Mouse (Mus musculus) CH12.LX (cell line): Measurements from ENCODE around the gene Camta1. TPM values are rescaled to one million over a fixed set of nuclear protein-coding genes. Genes with fewer than 3 reads are reported as not detected.

Source experiments
- DNase-seq: peaks from one replicate; pipeline ENCODE4 v3.0.0-alpha.2; 2013; ENCODE audit errors: extremely low read depth
- H3K27ac ChIP-seq: 2 replicates; pipeline ENCODE4 v1.5.1; 2012; ENCODE audit warnings: low read depth, mild to moderate bottlenecking, control low read depth, moderate library complexity; ENCODE audit not compliant: insufficient read depth
- H3K27me3 ChIP-seq: replicated peaks from 2 replicates; pipeline ENCODE3; 2012; ENCODE audit warnings: inconsistent platforms
- H3K36me3 ChIP-seq, 2 experiments: replicated peaks in 1 of 2; 2 replicates each; pipeline versions ENCODE3 to v1.6.1; 2012; ENCODE audit warnings: inconsistent platforms in 1 of 2, low read length in 1 of 2, mild to moderate bottlenecking in 1 of 2, mixed read lengths in 1 of 2, moderate library complexity in 1 of 2; ENCODE audit not compliant: control insufficient read depth in 1 of 2, insufficient read depth in 1 of 2
- H3K4me1 ChIP-seq, 2 experiments: 2 replicates each; pipeline ENCODE4 v1.6.1; 2012; ENCODE audit warnings: inconsistent platforms in 1 of 2, moderate library complexity in 1 of 2; ENCODE audit not compliant: insufficient read depth in 2 of 2, control insufficient read depth in 1 of 2
- H3K4me2 ChIP-seq: 2 replicates; pipeline ENCODE4 v1.6.1; 2012; ENCODE audit warnings: low read depth, mild to moderate bottlenecking, control low read depth; ENCODE audit not compliant: poor library complexity, insufficient read depth, severe bottlenecking
- H3K4me3 ChIP-seq, 3 experiments: fragments of 150-350 bp in 1 of 3; sonication (generic) in 1 of 3; replicated peaks in 1 of 3; 2 replicates each; pipeline versions ENCODE3 to v1.5.1; 2011 to 2012; ENCODE audit warnings: low read depth in 2 of 3, low read length in 2 of 3, mild to moderate bottlenecking in 2 of 3, moderate library complexity in 2 of 3, control low read depth in 1 of 3, improper control_type of control experiment in 1 of 3, inconsistent platforms in 1 of 3, mixed read lengths in 1 of 3; ENCODE audit not compliant: poor library complexity in 1 of 3
- H3K79me2 ChIP-seq: replicated peaks from 2 replicates; pipeline ENCODE4 v1.6.1; 2012; ENCODE audit warnings: mild to moderate bottlenecking, moderate library complexity; ENCODE audit not compliant: control insufficient read depth, poor library complexity, insufficient read depth, severe bottlenecking; ENCODE audit errors: extremely low read depth
- H3K9ac ChIP-seq: 2 replicates; pipeline ENCODE4 v1.6.1; 2012; ENCODE audit warnings: low read depth, mild to moderate bottlenecking, control low read depth, moderate library complexity; ENCODE audit not compliant: insufficient read depth
- H3K9me3 ChIP-seq: replicated peaks from 2 replicates; pipeline ENCODE3; 2012; ENCODE audit warnings: low read length, inconsistent platforms, mixed read lengths
- CHD2 ChIP-seq: IDR thresholded peaks from 2 replicates; pipeline ENCODE4 v1.6.1; 2011; ENCODE audit warnings: low read length, improper control_type of control experiment
- CTCF ChIP-seq, 2 experiments: IDR thresholded peaks in 1 of 2; conservative IDR thresholded peaks in 1 of 2; 2 replicates each; pipeline ENCODE4 v1.5.1; 2011 to 2012; ENCODE audit warnings: low read depth in 2 of 2, low read length in 2 of 2, improper control_type of control experiment in 1 of 2, inconsistent platforms in 1 of 2, mild to moderate bottlenecking in 1 of 2, moderate library complexity in 1 of 2
- ELF1 ChIP-seq: IDR thresholded peaks from 2 replicates; pipeline ENCODE4 v1.6.1; 2014; ENCODE audit warnings: low read depth, mild to moderate bottlenecking, inconsistent platforms, low read length, improper control_type of control experiment
- EP300 ChIP-seq: IDR thresholded peaks from 2 replicates; pipeline ENCODE4 v1.6.1; 2011; ENCODE audit warnings: low read length, improper control_type of control experiment
- GABPA ChIP-seq: IDR thresholded peaks from 2 replicates; pipeline ENCODE4 v1.6.1; 2012; ENCODE audit warnings: low read depth, low read length, improper control_type of control experiment, inconsistent platforms; ENCODE audit not compliant: insufficient replicate concordance
- HCFC1 ChIP-seq: IDR thresholded peaks from 2 replicates; pipeline ENCODE4 v1.6.1; 2012; ENCODE audit warnings: low read depth, mild to moderate bottlenecking, inconsistent platforms, low read length, improper control_type of control experiment
- IRF4 ChIP-seq: IDR thresholded peaks from 2 replicates; pipeline ENCODE4 v1.6.1; 2014; ENCODE audit warnings: low read depth, mild to moderate bottlenecking, inconsistent platforms, low read length, improper control_type of control experiment
- JUN ChIP-seq: IDR thresholded peaks from 2 replicates; pipeline ENCODE4 v1.6.1; 2011; ENCODE audit warnings: low read depth, mild to moderate bottlenecking, low read length, improper control_type of control experiment, moderate library complexity; ENCODE audit not compliant: insufficient read depth
- JUND ChIP-seq: conservative IDR thresholded peaks from 2 replicates; pipeline ENCODE4 v1.6.1; 2011; ENCODE audit warnings: low read depth, low read length, improper control_type of control experiment
- KAT2A ChIP-seq: IDR thresholded peaks from 2 replicates; pipeline ENCODE4 v1.6.1; 2012; ENCODE audit warnings: low read length, improper control_type of control experiment, inconsistent platforms; ENCODE audit not compliant: insufficient replicate concordance
- MEF2A ChIP-seq: IDR thresholded peaks from 2 replicates; pipeline ENCODE4 v1.6.1; 2014; ENCODE audit warnings: low read depth, mild to moderate bottlenecking, inconsistent platforms, low read length, improper control_type of control experiment, borderline replicate concordance
- NELFE ChIP-seq: IDR thresholded peaks from 2 replicates; pipeline ENCODE4 v1.6.1; 2011; ENCODE audit warnings: low read depth, low read length, improper control_type of control experiment
- NRF1 ChIP-seq: IDR thresholded peaks from 2 replicates; pipeline ENCODE4 v1.6.1; 2014; ENCODE audit warnings: low read depth, mild to moderate bottlenecking, inconsistent platforms, low read length, improper control_type of control experiment, moderate library complexity
- PAX5 ChIP-seq: IDR thresholded peaks from 2 replicates; pipeline ENCODE4 v1.6.1; 2012; ENCODE audit warnings: low read length, inconsistent platforms, mixed read lengths
- POLR2A ChIP-seq: IDR thresholded peaks from 2 replicates; pipeline ENCODE4 v1.6.1; 2011; ENCODE audit warnings: low read depth, mild to moderate bottlenecking, improper control_type of control experiment, low read length
- RAD21 ChIP-seq: IDR thresholded peaks from 2 replicates; pipeline ENCODE4 v1.6.1; 2011; ENCODE audit warnings: low read depth, mild to moderate bottlenecking, low read length, improper control_type of control experiment, moderate library complexity
- RCOR1 ChIP-seq: conservative IDR thresholded peaks from 2 replicates; pipeline ENCODE4 v1.6.1; 2012; ENCODE audit warnings: low read depth, mild to moderate bottlenecking, inconsistent platforms, low read length, improper control_type of control experiment
- SIN3A ChIP-seq: IDR thresholded peaks from 2 replicates; pipeline ENCODE4 v1.6.1; 2012; ENCODE audit warnings: low read length, improper control_type of control experiment, inconsistent platforms
- SMC3 ChIP-seq: IDR thresholded peaks from 2 replicates; pipeline ENCODE4 v1.6.1; 2011; ENCODE audit warnings: low read depth, low read length, improper control_type of control experiment
- TBP ChIP-seq: conservative IDR thresholded peaks from 2 replicates; pipeline ENCODE4 v1.6.1; 2011; ENCODE audit warnings: low read depth, low read length, improper control_type of control experiment
- TCF12 ChIP-seq: IDR thresholded peaks from 2 replicates; pipeline ENCODE4 v1.6.1; 2014; ENCODE audit warnings: low read depth, mild to moderate bottlenecking, inconsistent platforms, low read length, improper control_type of control experiment
- UBTF ChIP-seq: IDR thresholded peaks from 2 replicates; pipeline ENCODE4 v1.6.1; 2012; ENCODE audit warnings: low read depth, mild to moderate bottlenecking, inconsistent platforms, low read length, improper control_type of control experiment, moderate library complexity
- USF2 ChIP-seq: conservative IDR thresholded peaks from 2 replicates; pipeline ENCODE4 v1.6.1; 2011; ENCODE audit warnings: low read depth, low read length, improper control_type of control experiment
- ZC3H11A ChIP-seq: IDR thresholded peaks from 2 replicates; pipeline ENCODE4 v1.6.1; 2012; ENCODE audit warnings: low read depth, mild to moderate bottlenecking, inconsistent platforms, low read length, improper control_type of control experiment
- ZKSCAN1 ChIP-seq: IDR thresholded peaks from 2 replicates; pipeline ENCODE4 v1.6.1; 2012; ENCODE audit warnings: low read depth, inconsistent platforms, low read length, improper control_type of control experiment, borderline replicate concordance
- ZMIZ1 ChIP-seq: IDR thresholded peaks from 2 replicates; pipeline ENCODE4 v1.6.1; 2012; ENCODE audit warnings: low read depth, mild to moderate bottlenecking, inconsistent platforms, low read length, improper control_type of control experiment
- ZNF384 ChIP-seq: IDR thresholded peaks from 2 replicates; pipeline ENCODE4 v1.6.1; 2012; ENCODE audit warnings: low read depth, low read length, improper control_type of control experiment, inconsistent platforms
- dilution Hi-C: fragments of 300-500 bp; cut with MboI; formaldehyde crosslinking; loops from 2 replicates; pipeline ENCODE4 v1.14.3; 2020; ENCODE audit warnings: low sequenced_read_pairs; ENCODE audit not compliant: extremely low pct_unique_long_range_greater_than_20kb, extremely low pct_ligation_motif_present
- in situ Hi-C: fragments of 300-500 bp; cut with MboI; formaldehyde crosslinking; loops from 3 replicates; pipeline ENCODE4 v1.14.3; 2019; ENCODE audit warnings: low sequenced_read_pairs, low pct_ligation_motif_present, low pct_unique_long_range_greater_than_20kb, mixed read lengths
- polyA plus RNA-seq: library from polyadenylated mRNA; unstranded; fragments of >175 nt; gene quantifications from 2 replicates; pipeline ENCODE4 v1.2.1, GENCODE M21; 2012; ENCODE audit warnings: low read depth; ENCODE audit not compliant: insufficient read length
- total RNA-seq, 2 experiments: library from RNA; depleted of rRNA; stranded (reverse); fragments of 300-350 nt in 1 of 2; fragments of >200 nt in 1 of 2; gene quantifications; 2 replicates each; pipeline ENCODE4 v1.2.3; 2012 to 2014

The Camta1 gene
- total and polyA plus RNA-seq, 3 experiments, result 9.9 to 32.5 (median 15.3) TPM

GRCm38 (mm10) chr4:151114574-151114973, 747.1 kb downstream of the Camta1 start:
- no peaks in the 10 kb centered on the region for H3K79me2 ChIP-seq
- peaks cover 19% of the 10 kb centered on the region for H3K9me3 ChIP-seq

GRCm38 (mm10) chr4:151111226-151111625, 750.5 kb downstream of the Camta1 start:
- Histone ChIP-seq H3K79me2 (no peaks in the 10 kb centered on the region), H3K4me3 (no peak overlapping the region), H3K4me2 (no peak overlapping the region), H3K9me3 (peaks cover 34% of the 10 kb centered on the region), H3K9ac (no peak overlapping the region), H3K36me3 (no peaks in the 10 kb centered on the region), H3K27me3 (peaks cover 11% of the 10 kb centered on the region), H3K4me1 (no peaks in the 10 kb centered on the region), H3K27ac (no peak overlapping the region)
- TF ChIP-seq JUN, result no peak
- no peak for TF ChIP-seq RCOR1
- TF ChIP-seq MEF2A, result no peak
- TF ChIP-seq UBTF, result no peak
- TF ChIP-seq TBP, result no peak
- TF ChIP-seq CHD2, result no peak
- TF ChIP-seq ZMIZ1, result no peak
- TF ChIP-seq GABPA, result no peak
- TF ChIP-seq JUND, result no peak
- TF ChIP-seq EP300, result no peak
- TF ChIP-seq SIN3A, result no peak
- no peak for TF ChIP-seq POLR2A
- TF ChIP-seq ZNF384, result no peak
- TF ChIP-seq CTCF (conservative IDR thresholded peaks at IDR 0.05 in 1 of 2, IDR thresholded peaks at IDR 0.05 in 1 of 2; ENCODE audit: low read depth in 2 of 2, low read length in 2 of 2), result no peak
- DNase-seq, result no peak
- in situ Hi-C loops (no loop called here), dilution Hi-C loops (no loop called here)

More at GRCm38 (mm10) chr4:151114574-151114973, 747.1 kb downstream of the Camta1 start:
- H3K27ac ChIP-seq, result no peak overlapping the region
- H3K36me3 ChIP-seq, result no peaks in the 10 kb centered on the region
- no peak overlapping the region for H3K4me2 ChIP-seq
- no peak overlapping the region for H3K4me3 ChIP-seq
- no peaks in the 10 kb centered on the region for H3K4me1 ChIP-seq
- TF ChIP-seq USF2, result no peak
- no peak for TF ChIP-seq ZMIZ1
- TF ChIP-seq IRF4, result no peak
- TF ChIP-seq PAX5, result no peak
- TF ChIP-seq ZC3H11A, result no peak
- no peak for TF ChIP-seq POLR2A
- TF ChIP-seq ZKSCAN1, result no peak
- TF ChIP-seq ZNF384, result no peak
- no peak for TF ChIP-seq NRF1
- no peak for TF ChIP-seq GABPA
- no peak for TF ChIP-seq JUND
- TF ChIP-seq NELFE, result no peak
- TF ChIP-seq KAT2A, result no peak
- no peak for TF ChIP-seq SMC3
- no peak for TF ChIP-seq HCFC1
- TF ChIP-seq SIN3A, result no peak
- no peak for TF ChIP-seq ELF1
- no peak for TF ChIP-seq TCF12
- TF ChIP-seq RAD21, result no peak
- TF ChIP-seq, all 38 proteins: peak for 0
- no peak for DNase-seq
- Histone ChIP-seq H3K9ac (no peak overlapping the region), H3K27me3 (peaks cover 14% of the 10 kb centered on the region)
- dilution Hi-C loops (no loop called here), in situ Hi-C loops (no loop called here)
